Mouse (Mus musculus) liver (tissue): ENCODE results near the gene Ifna11.
"Not testable (repeated sequence)": the region's sequence is repeated elsewhere in the genome, so short reads cannot be mapped to it uniquely, and the experiment has no call there.

Source experiments
- DNase-seq: peaks from one replicate; pipeline ENCODE4 v3.0.0-alpha.2; 2020; ENCODE audit warnings: mixed read lengths

Ifna11 gene

GRCm38 (mm10) chr4:88819659-88820058 lies at the start of gene Ifna11:
Gene Ifna11, plus strand, starts transcription at chr4:88819959.
- no peak for DNase-seq

- DNase-seq: not testable (repeated sequence)
These were observed 46.2 kb upstream of the Ifna11 start, which contains the start of gene Gm13290 for GRCm38 (mm10) chr4:88773534-88773933. Gene Gm13290, plus strand, starts transcription at chr4:88773834.

GRCm38 (mm10) chr4:88776622-88777021 lies 43.1 kb upstream of the Ifna11 start, which contains the start of gene Gm13289:
Gene Gm13289, plus strand, starts transcription at chr4:88776922.
- DNase-seq: not testable (repeated sequence)

GRCm38 (mm10) chr4:88779550-88779949 lies 40.2 kb upstream of the Ifna11 start, which contains the start of gene Gm13272:
Gene Gm13272, plus strand, starts transcription at chr4:88779850.
- DNase-seq: not testable (repeated sequence)

- DNase-seq: not testable (repeated sequence)
These were observed 39.4 kb upstream of the Ifna11 start for GRCm38 (mm10) chr4:88780320-88780719.

- not testable (repeated sequence) for DNase-seq
These were observed 37.9 kb upstream of the Ifna11 start, which contains the start of gene Ifnz for GRCm38 (mm10) chr4:88781831-88782230. Gene Ifnz, plus strand, starts transcription at chr4:88782131.

- not testable (repeated sequence) for DNase-seq
These were observed 37.4 kb upstream of the Ifna11 start for GRCm38 (mm10) chr4:88782335-88782734.

- DNase-seq: not testable (repeated sequence)
These were observed 34.4 kb upstream of the Ifna11 start, which contains the start of gene Gm13276 for GRCm38 (mm10) chr4:88785409-88785808. Gene Gm13276, plus strand, starts transcription at chr4:88785709.

GRCm38 (mm10) chr4:88788402-88788801 lies 31.4 kb upstream of the Ifna11 start, which contains the start of gene Gm13277:
Gene Gm13277, plus strand, starts transcription at chr4:88788632.
- DNase-seq: not testable (repeated sequence)

GRCm38 (mm10) chr4:88791250-88791649 lies 28.5 kb upstream of the Ifna11 start, which contains the start of gene Gm13278:
Gene Gm13278, plus strand, starts transcription at chr4:88791550.
- not testable (repeated sequence) for DNase-seq

- DNase-seq: not testable (repeated sequence)
These were observed 25.7 kb upstream of the Ifna11 start, which contains the start of gene Gm13275 for GRCm38 (mm10) chr4:88793936-88794675. Gene Gm13275, plus strand, starts transcription at chr4:88794487.

- not testable (repeated sequence) for DNase-seq
These were observed 22.7 kb upstream of the Ifna11 start, which contains the start of gene Gm13279 for GRCm38 (mm10) chr4:88797097-88797496. Gene Gm13279, plus strand, starts transcription at chr4:88797397.

GRCm38 (mm10) chr4:88799365-88799764 lies 20.4 kb upstream of the Ifna11 start, which contains the start of gene Gm13285:
Gene Gm13285, plus strand, starts transcription at chr4:88799665.
- not testable (repeated sequence) for DNase-seq

- not testable (repeated sequence) for DNase-seq
These were observed 16.8 kb upstream of the Ifna11 start, which contains the start of gene Gm13287 for GRCm38 (mm10) chr4:88802954-88803353. Gene Gm13287, plus strand, starts transcription at chr4:88803254.

GRCm38 (mm10) chr4:88805231-88805630 lies 14.5 kb upstream of the Ifna11 start, which contains the start of gene Gm13288:
Gene Gm13288, plus strand, starts transcription at chr4:88805531.
- not testable (repeated sequence) for DNase-seq

GRCm38 (mm10) chr4:88805761-88806160 lies 14.0 kb upstream of the Ifna11 start:
- not testable (repeated sequence) for DNase-seq

- DNase-seq: no peak
These were observed 3.8 kb upstream of the Ifna11 start, which contains the start of gene Ifna7 for GRCm38 (mm10) chr4:88815928-88816327. Gene Ifna7, plus strand, starts transcription at chr4:88816228.

- no peak for DNase-seq
These were observed 3.2 kb downstream of the Ifna11 start for GRCm38 (mm10) chr4:88822995-88823394.

GRCm38 (mm10) chr4:88827116-88827515 lies 7.4 kb downstream of the Ifna11 start, which contains the start of gene Ifna6:
Gene Ifna6, plus strand, starts transcription at chr4:88827416.
- DNase-seq: not testable (repeated sequence)

- DNase-seq: no peak
These were observed 10.8 kb downstream of the Ifna11 start for GRCm38 (mm10) chr4:88830523-88830922.

GRCm38 (mm10) chr4:88835225-88835624 lies 15.5 kb downstream of the Ifna11 start, which contains the start of gene Ifna5:
Gene Ifna5, plus strand, starts transcription at chr4:88835525.
- not testable (repeated sequence) for DNase-seq

- no peak for DNase-seq
These were observed 19.1 kb downstream of the Ifna11 start for GRCm38 (mm10) chr4:88838828-88839227.

- no peak for DNase-seq
These were observed 20.3 kb downstream of the Ifna11 start for GRCm38 (mm10) chr4:88840058-88840457.
